In genomic region chr6:99901564-99901963, GRCm38 (mm10) we compare ENCODE assay signal across 18 mouse cellular contexts.
DNase-seq lines count a peak whose midpoint lies in the region; ATAC-seq lines count a peak whose summit lies in the region.
"Had no signal": no experiment of that assay in that cellular context is flagged by ENCODE, and none has a peak within 500 bp of the region (broad histone marks: within the 10 kb centered on the region; RNA-seq: fewer than 3 reads in every experiment).

No protein-coding gene starts in this region.

- intact Hi-C loops in left cerebral cortex, postnatal 4 days (cut with DNase I): loop anchor here (5.0 kb wide), 1 partner anchor 386 kb away; the partner anchor contains the start of gene Rybp
- intact Hi-C loops in left cerebral cortex, postnatal 25 days (cut with DNase I): loop anchor here (5.0 kb wide), 3 partner anchors 206 to 386 kb away; partner anchors contain the start of gene Rybp

- ATAC-seq in hematopoietic stem cell, adult 5-6 weeks (replicated peaks in 1 of 2; ENCODE audit: insufficient read depth in 1 of 2, low FRiP score in 2 of 2, low TSS enrichment in 1 of 2, low read depth in 1 of 2, poor library complexity in 2 of 2, severe bottlenecking in 2 of 2): peak; percentile 62 to 75
- ATAC-seq: activated CD4-positive, CD25-positive, alpha-beta regulatory T cell, adult 4 months; CD4-positive, CD25-positive, alpha-beta regulatory T cell, adult 4 months; forebrain, embryonic 15.5 days had no signal

- DNase-seq in 416B (ENCODE audit: low read depth): peak; percentile 31
- DNase-seq in CD8-positive naive resting alpha-beta T cell, adult 2 months (ENCODE audit: low read depth in 2 of 2, low spot score in 2 of 2): peak; percentile 4 to 19
- DNase-seq in naive thymus-derived CD4-positive, alpha-beta T cell, adult 2 months (ENCODE audit: low read depth): peak; percentile 4
- DNase-seq in left cerebral cortex, postnatal 4 days: no peak
- no peak for DNase-seq in left cerebral cortex, postnatal 25 days (ENCODE audit: low spot score in 2 of 2)
- DNase-seq in urinary bladder, postnatal 36 days (ENCODE audit: low spot score in 2 of 2): no peak
- DNase-seq: adrenal gland, adult 2 months; adrenal gland, postnatal 25 days; B cell, adult 2 months; cerebellum, adult 2 months; cerebellum, postnatal 10 days; gastrocnemius, postnatal 36 days; heart, adult 18-20 months; heart, postnatal 14 days had no signal

Comparison
In these comparisons a context has a peak if more than half of its experiments do, and no peak if none do; other contexts are left out.
1. DNase-seq: peak in 416B (single experiment), CD8-positive naive resting alpha-beta T cell, adult 2 months (2 of 2) and naive thymus-derived CD4-positive, alpha-beta T cell, adult 2 months (single experiment); none in left cerebral cortex, postnatal 4 days (single experiment), left cerebral cortex, postnatal 25 days (0 of 2) and urinary bladder, postnatal 36 days (0 of 2).